Mouse (Mus musculus): ENCODE data around the gene Gm20671. TPM values are rescaled to one million over a fixed set of nuclear protein-coding genes. Genes with fewer than 3 reads are reported as not detected.

The Gm20671 gene
- polyA plus RNA-seq, 1 experiment from 2014 or later: not detected

DNA sequence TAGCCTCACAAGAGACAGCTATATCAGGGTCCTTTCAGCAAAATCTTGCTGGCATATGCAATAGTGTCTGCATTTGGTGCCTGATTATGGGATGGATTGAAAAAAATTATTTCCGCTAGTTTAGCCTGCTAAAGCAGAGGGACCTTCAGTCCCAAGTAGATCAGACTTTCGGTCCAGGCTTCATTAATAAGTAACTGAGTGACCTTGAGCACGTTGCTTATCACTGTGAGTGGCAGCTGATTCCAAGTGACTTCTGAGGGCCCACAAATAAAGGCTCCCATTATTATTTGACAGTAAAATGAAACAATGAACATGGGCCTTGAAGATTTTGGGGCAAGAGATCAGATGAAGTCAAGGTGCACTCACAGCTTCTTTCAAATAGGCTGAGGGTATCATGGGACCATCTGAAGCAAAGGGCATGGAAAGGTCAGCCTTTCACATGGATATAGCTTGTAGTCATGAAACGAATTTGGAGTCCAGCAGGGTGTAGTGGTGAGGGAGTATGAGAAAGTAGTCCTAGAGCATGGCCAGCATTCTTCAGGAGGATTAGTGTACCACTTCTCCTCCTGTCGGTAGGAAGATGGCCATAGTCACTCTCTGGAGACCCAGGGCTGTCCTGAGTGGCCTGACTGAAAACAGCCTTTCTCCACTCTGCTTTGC is 129.6 kb downstream of the Gm20671 start:
- 75% methylated on average over 5 of the region's 5 CpGs for WGBS
- H3K4me3 ChIP-seq: no peak overlapping the region
- no peak for ATAC-seq (ENCODE audit: low FRiP score, low read depth)

DNA sequence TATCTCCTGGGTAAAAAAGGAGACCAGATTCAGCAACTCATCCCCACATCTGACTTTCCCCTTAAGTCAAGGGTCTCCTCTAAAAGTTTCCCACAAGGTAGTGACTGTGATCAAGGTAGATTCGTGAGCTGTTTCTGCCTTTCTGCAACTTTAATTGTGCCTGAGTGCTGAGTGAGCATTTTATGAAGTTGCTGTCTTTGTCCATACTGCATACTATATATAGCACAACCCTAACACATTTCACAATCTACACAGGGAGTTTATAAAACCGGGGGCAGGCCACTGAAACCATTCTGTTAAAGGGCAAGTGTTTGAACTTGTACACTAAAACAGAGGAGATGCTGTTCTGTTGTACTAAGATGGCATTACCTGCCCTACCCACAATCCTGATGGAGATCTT is 133.5 kb downstream of the Gm20671 start:
- Histone ChIP-seq H3K4me2 (no peak overlapping the region), H3K4me3 (no peak overlapping the region), H3K9ac (no peak overlapping the region), H3K9me3 (no peaks in the 10 kb centered on the region), H3K27me3 (no peaks in the 10 kb centered on the region), H3K36me3 (no peaks in the 10 kb centered on the region), H3K27ac (replicated peaks) (no peak overlapping the region), H3K4me1 (replicated peaks) (no peaks in the 10 kb centered on the region)
- WGBS: 70% methylated on average over 2 of the region's 2 CpGs
- ATAC-seq (ENCODE audit: low FRiP score, low read depth): no peak

More for the DNA sequence above, 129.6 kb downstream of the Gm20671 start:
- Histone ChIP-seq H3K9ac (no peak overlapping the region), H3K4me1 (replicated peaks) (no peaks in the 10 kb centered on the region), H3K36me3 (no peaks in the 10 kb centered on the region), H3K27ac (replicated peaks) (no peak overlapping the region), H3K9me3 (no peaks in the 10 kb centered on the region), H3K4me2 (no peak overlapping the region), H3K27me3 (no peaks in the 10 kb centered on the region)

Other genes starting within 250 kb of the Gm20671 start
- 20.4 and 20.5 TPM in 2 replicates for gene Yes1, start 215.9 kb downstream of the Gm20671 start, polyA plus RNA-seq (2015; fragmentation: Nextera tagmentation; extraction: Ambion mirVana)
- gene Pisd, start 41.5 kb downstream of the Gm20671 start, polyA plus RNA-seq (2015; fragmentation: Nextera tagmentation; extraction: Ambion mirVana): 88.6 and 99.7 TPM in 2 replicates
- gene Prr14l, start 27.1 kb upstream of the Gm20671 start, polyA plus RNA-seq (2015; fragmentation: Nextera tagmentation; extraction: Ambion mirVana): 7.9 and 11.8 TPM in 2 replicates
- gene Depdc5, start 36.6 kb upstream of the Gm20671 start, polyA plus RNA-seq (2015; fragmentation: Nextera tagmentation; extraction: Ambion mirVana): 26.1 and 26.6 TPM in 2 replicates
- gene Ywhah, start 191.7 kb upstream of the Gm20671 start, polyA plus RNA-seq (2015; fragmentation: Nextera tagmentation; extraction: Ambion mirVana): 840 and 859 TPM in 2 replicates